Mouse (Mus musculus): ENCODE results near the gene Dab1. TPM values are rescaled to one million over a fixed set of nuclear protein-coding genes. Genes with fewer than 3 reads are reported as not detected.
A peak's percentile ranks its signal among the peaks of the same experiment; 100 is the strongest.

The Dab1 gene
- total RNA-seq, 2 experiments from 2014 or later: 117 to 119 TPM

GRCm38 (mm10) chr4:104563512-104563911 lies 944.4 kb downstream of the Dab1 start:
- peak; percentile 12 to 22 for DNase-seq (ENCODE audit: low spot score in 2 of 2)

DNA sequence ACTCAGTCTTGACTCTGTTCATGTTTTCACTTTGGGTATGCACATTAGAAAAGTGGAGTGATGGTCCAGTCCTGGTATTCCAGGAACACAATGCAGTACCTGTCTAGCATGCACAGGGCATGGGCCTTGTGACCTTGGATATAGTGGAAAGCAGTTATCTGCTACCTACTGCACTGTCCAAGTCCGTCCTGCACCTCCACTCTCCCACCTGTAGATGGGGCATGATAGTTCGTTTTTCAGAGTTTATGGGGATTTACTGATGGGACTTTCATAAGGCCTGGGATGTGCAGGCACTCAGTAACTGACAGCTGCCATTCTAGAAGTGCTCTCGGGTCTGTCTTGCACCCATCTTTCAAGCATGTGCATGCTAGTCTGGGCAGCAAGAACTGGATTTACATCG lies 951.4 kb downstream of the Dab1 start:
- no peak for DNase-seq (ENCODE audit: low spot score in 2 of 2)

- DNase-seq (ENCODE audit: low spot score in 2 of 2): no peak
Measured at GRCm38 (mm10) chr4:104572440-104572839, 953.3 kb downstream of the Dab1 start.

- no peak for DNase-seq (ENCODE audit: low spot score in 2 of 2)
Measured at GRCm38 (mm10) chr4:104573419-104573818, 954.3 kb downstream of the Dab1 start.

GRCm38 (mm10) chr4:104578370-104578769 lies 959.2 kb downstream of the Dab1 start:
- DNase-seq (ENCODE audit: low spot score in 2 of 2): no peak

GRCm38 (mm10) chr4:104579946-104580544 lies 960.9 kb downstream of the Dab1 start:
- DNase-seq (ENCODE audit: low spot score in 2 of 2): no peak

DNA sequence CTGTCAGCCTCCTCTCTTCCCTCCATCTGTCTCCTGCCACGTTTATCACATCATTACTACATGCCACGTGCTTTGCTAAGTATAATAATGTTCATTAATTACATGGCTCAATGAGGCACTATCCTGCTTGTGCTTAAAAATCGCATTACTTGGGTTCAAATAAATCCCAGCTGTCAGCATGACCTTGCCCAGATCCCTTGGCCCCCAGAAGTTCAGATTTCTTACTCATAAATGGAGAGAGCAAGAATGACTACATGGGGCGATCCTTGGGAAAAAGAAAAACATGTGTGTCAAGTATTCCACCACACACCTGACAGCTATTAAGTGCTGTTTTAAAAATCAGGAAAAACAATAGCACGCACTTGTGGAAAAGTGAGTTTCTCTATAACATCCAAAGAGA lies 963.6 kb downstream of the Dab1 start:
- no peak for DNase-seq (ENCODE audit: low spot score in 2 of 2)

- DNase-seq (ENCODE audit: low spot score in 2 of 2): no peak
Measured at GRCm38 (mm10) chr4:104587826-104588225, 968.7 kb downstream of the Dab1 start.

DNA sequence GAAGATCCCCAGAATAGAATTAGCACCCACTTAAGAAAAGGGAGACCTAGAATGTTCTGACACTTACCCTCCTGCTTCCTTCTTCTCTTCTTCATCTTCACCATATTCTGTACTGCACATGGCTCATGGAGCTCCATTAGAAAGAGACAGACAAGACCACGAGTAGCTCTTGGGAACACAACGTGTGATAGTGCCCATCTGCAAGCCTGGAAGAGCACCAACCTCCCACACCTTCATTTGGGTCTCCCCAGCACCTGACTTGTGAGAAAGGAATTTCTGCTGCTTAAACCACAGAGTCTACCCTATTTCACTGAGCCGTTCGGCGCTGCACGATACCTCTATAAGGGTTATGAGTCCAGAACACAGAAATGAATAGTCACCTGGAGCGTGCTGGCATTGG lies 977.8 kb downstream of the Dab1 start:
- DNase-seq (ENCODE audit: low spot score in 2 of 2): peak; percentile 23 to 35

GRCm38 (mm10) chr4:104597490-104598465 lies 978.6 kb downstream of the Dab1 start:
- DNase-seq (ENCODE audit: low spot score in 2 of 2): no peak

GRCm38 (mm10) chr4:104602804-104603203 lies 983.6 kb downstream of the Dab1 start:
- no peak for DNase-seq (ENCODE audit: low spot score in 2 of 2)

DNA sequence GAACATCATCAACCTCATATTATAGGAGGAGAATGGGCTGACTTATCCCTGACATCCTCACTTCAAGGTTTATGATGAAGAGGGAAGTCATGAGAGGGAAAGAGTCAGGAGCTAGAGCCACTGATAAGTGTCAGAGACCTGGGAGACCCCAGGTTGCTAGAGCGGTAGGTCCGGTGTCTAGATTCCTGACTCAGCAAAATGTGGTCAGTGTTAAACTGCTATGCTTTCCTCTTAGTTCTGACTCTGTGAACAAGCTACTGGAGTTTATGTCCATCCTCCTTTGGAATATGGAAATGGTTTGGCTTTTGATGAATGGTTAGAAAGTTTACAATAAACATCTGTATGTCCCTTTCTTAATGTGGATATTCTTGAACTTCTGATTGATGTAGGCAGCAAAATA lies 985.1 kb downstream of the Dab1 start:
- no peak for DNase-seq (ENCODE audit: low spot score in 2 of 2)

DNA sequence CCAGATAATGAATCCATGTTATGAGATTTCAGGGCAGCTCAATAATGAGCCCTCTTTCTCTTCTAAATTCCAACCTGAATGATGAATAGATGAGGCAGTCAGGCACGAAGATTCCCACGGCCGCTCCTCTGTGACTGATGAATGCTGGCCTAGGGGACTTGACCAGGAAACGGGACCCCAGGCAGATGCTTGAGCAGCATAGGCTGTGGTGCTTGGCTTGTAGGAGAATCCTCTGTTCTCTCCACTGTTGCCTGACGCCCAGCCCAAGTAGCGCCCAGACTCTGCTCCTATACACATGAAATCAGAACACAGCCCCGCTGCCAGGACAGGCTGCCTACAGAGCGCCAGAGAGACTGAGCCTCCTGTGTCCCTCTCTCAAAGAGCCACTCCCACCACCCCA lies 987.7 kb downstream of the Dab1 start:
- DNase-seq (ENCODE audit: low spot score in 2 of 2): no peak

DNA sequence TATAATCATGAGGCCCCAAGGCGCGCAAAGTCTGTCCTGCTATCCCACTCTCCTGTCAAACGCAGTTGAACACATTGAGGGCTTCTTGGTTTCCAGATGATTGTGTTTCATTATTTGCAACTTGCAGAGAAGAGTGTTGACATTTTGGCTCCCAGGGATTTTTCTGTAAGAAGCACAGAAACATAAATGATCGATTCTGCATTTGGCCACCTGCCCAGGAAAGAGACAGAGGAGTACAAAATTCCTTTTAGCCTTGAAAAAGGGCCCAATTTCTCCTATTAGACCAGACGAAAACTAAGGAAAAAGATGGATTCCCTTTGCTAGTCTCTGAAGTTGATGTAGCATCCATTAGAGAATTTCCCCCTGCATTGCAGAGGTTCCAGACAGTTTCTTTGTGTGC lies 988.5 kb downstream of the Dab1 start:
- no peak for DNase-seq (ENCODE audit: low spot score in 2 of 2)

DNA sequence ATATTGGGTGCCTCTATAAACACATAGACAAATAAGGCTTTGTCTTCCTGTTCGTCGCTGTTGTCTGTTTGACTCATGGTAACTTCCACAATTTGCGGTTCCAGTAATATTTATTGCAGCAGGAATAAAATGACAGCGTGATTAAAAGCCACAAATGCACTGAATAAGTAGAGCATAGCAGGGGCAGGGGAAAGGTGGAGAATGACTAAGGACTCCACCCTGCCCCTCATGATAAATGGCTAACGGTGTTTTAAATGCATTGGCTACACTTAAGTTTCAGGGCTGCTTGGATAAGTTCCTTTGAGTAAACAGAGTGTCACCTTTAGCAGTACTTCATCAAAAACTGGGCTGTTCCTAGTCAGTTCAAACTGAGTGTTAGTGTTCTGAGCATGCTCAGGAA lies 1000.3 kb downstream of the Dab1 start:
- no peak for DNase-seq (ENCODE audit: low spot score in 2 of 2)

- DNase-seq (ENCODE audit: low spot score in 2 of 2): no peak
Measured at GRCm38 (mm10) chr4:104625316-104625715, 1006.2 kb downstream of the Dab1 start.

GRCm38 (mm10) chr4:104628708-104629107 lies 1009.5 kb downstream of the Dab1 start:
- DNase-seq (ENCODE audit: low spot score in 2 of 2): no peak

GRCm38 (mm10) chr4:104637016-104637415 lies 1017.9 kb downstream of the Dab1 start:
- DNase-seq (ENCODE audit: low spot score in 2 of 2): no peak

DNA sequence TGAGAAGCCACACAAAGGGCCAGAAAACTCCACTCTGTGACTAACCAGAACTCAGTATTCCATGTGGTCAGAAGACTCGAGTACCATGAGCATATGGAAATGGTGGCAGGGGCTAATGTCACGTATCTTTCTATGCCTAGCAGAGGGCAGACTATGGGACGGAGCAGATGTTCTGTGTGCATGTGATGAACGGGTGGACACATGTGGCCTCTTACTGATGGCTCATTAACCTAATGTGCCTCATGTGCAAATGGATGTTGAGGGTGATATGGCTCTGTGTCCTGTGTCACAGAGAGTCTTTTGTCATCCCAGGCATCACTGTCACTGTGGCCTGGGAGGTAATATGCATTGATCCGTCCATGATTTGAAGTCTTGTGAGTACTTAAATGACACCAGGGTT lies 1021.5 kb downstream of the Dab1 start:
- no peak for DNase-seq (ENCODE audit: low spot score in 2 of 2)

DNA sequence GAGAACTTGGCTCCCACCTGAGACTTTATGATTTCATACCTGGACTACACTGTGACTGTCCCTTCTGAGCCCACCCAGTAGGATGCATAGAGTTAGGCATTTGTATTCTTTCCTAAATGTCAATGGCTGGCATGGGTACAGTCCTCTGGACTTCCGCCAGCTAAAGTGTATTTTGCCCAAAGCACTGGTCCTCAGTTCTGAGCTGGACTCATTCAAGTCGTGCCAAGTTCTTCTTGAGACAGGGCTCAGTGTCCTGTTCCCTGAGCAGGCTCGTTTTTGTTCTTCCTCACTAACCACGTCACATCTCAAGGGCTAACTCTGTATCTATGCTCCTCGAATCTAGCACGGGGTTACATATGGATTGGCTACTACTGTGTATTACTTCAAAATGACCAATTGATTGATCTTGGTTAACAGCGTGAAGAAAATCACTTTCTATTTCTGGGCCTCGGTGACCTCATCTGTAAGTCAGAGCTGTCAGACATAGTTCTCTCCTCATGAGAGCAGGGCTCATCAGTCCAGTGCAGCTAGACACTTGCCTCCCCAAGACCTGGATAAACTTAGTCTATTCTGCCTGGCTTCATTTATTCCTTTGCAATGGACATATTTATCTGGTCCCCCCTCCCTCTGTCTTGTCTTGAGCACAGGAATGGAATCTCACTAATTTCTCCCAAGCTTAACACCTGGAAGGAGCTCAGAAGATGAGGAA lies 1023.8 kb downstream of the Dab1 start:
- no peak for DNase-seq (ENCODE audit: low spot score in 2 of 2)

- DNase-seq (ENCODE audit: low spot score in 2 of 2): peak; percentile 59 to 63
Measured at GRCm38 (mm10) chr4:104643534-104644356, 1024.6 kb downstream of the Dab1 start.
